Mouse (Mus musculus): Measurements from ENCODE around the gene Wdr41. TPM values are rescaled to one million over a fixed set of nuclear protein-coding genes. Genes with fewer than 3 reads are reported as not detected.
A peak's percentile ranks its signal among the peaks of the same experiment; 100 is the strongest.

The Wdr41 gene
- 17.3 and 22.7 TPM in 2 replicates for total RNA-seq (2021)
- long read RNA-seq, partial matches to known transcripts = 0 of 10 reads
- long read RNA-seq, other reads (novel, unspliced or antisense) = 10 of 10 reads

- DNase-seq = peak; percentile 92
These were observed at the start of gene Wdr41 for GRCm38 (mm10) chr13:94976219-94977186. TSS of gene Wdr41 (plus strand) at chr13:94976344.

- DNase-seq = no peak
These were observed 48.1 kb upstream of the Wdr41 start for GRCm38 (mm10) chr13:94928086-94928485.

GRCm38 (mm10) chr13:94938418-94938817, 37.7 kb upstream of the Wdr41 start:
- no peak for DNase-seq

GRCm38 (mm10) chr13:94940104-94940503, 36.0 kb upstream of the Wdr41 start:
- DNase-seq = peak; percentile 6

GRCm38 (mm10) chr13:94941230-94941629, 34.9 kb upstream of the Wdr41 start:
- peak; percentile 71 for DNase-seq

GRCm38 (mm10) chr13:94955941-94956340, 20.2 kb upstream of the Wdr41 start:
- DNase-seq = no peak

- no peak for DNase-seq
These were observed 18.2 kb upstream of the Wdr41 start for GRCm38 (mm10) chr13:94957965-94958364.

- no peak for DNase-seq
These were observed 6.1 kb upstream of the Wdr41 start for GRCm38 (mm10) chr13:94969992-94970553.

- no peak for DNase-seq
These were observed 321 bp upstream of the Wdr41 start for GRCm38 (mm10) chr13:94975828-94976218.

- DNase-seq = no peak
These were observed 2.9 kb downstream of the Wdr41 start for GRCm38 (mm10) chr13:94979081-94979480.

GRCm38 (mm10) chr13:94990516-94990915, 14.4 kb downstream of the Wdr41 start:
- no peak for DNase-seq

GRCm38 (mm10) chr13:95007281-95007680, 31.1 kb downstream of the Wdr41 start:
- DNase-seq = no peak

GRCm38 (mm10) chr13:95009261-95009660, 33.1 kb downstream of the Wdr41 start:
- DNase-seq = no peak

GRCm38 (mm10) chr13:95011546-95012257, 35.6 kb downstream of the Wdr41 start:
- no peak for DNase-seq

GRCm38 (mm10) chr13:95017278-95017677, 41.1 kb downstream of the Wdr41 start:
- DNase-seq = no peak

- peak; percentile 59 for DNase-seq
These were observed 41.8 kb downstream of the Wdr41 start for GRCm38 (mm10) chr13:95017916-95018315.

GRCm38 (mm10) chr13:95019345-95019744, 43.2 kb downstream of the Wdr41 start:
- DNase-seq = no peak

GRCm38 (mm10) chr13:95020216-95020615, 44.1 kb downstream of the Wdr41 start:
- DNase-seq = no peak

GRCm38 (mm10) chr13:95030828-95031227, 54.7 kb downstream of the Wdr41 start:
- no peak for DNase-seq

- no peak for DNase-seq
These were observed 56.1 kb downstream of the Wdr41 start for GRCm38 (mm10) chr13:95032127-95032831.

- no peak for DNase-seq
These were observed 56.8 kb downstream of the Wdr41 start for GRCm38 (mm10) chr13:95032973-95033372.

GRCm38 (mm10) chr13:95034094-95034493, 58.0 kb downstream of the Wdr41 start:
- DNase-seq = peak; percentile 55
